Mouse (Mus musculus): Measurements from ENCODE around the gene Myo9b.

Gene Myo9b

DNA sequence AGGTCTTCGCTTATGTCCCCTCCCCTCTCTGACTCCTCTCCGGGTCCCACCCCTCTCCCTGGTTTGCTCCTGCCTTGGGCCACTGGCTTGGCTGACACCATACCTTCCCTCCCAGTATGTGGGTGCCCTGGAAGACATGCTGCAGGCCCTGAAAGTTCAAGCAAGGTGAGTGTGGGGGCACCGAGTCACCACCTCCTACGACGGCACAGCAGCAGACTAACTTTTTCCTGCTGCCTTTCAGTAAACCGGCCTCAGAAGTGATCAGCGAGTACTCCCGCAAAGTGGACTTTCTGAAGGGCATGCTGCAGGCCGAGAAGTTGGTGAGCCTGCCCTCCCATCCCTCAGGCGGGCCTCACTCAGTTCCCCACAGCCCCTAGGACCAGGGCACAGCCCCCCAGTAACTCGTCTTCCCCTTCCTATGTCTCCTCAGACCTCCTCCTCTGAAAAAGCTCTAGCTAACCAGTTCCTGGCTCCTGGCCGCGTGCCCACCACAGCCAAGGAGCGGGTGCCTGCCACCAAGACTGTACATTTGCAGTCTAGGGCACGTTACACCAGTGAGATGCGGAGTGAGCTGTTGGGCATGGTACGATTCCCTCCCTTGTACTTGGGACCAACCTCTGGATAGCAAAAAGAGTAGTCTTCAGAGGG lies 95.1 kb downstream of the Myo9b start:
- DNase-seq (ENCODE audit: extremely low spot score) = no peak

DNA sequence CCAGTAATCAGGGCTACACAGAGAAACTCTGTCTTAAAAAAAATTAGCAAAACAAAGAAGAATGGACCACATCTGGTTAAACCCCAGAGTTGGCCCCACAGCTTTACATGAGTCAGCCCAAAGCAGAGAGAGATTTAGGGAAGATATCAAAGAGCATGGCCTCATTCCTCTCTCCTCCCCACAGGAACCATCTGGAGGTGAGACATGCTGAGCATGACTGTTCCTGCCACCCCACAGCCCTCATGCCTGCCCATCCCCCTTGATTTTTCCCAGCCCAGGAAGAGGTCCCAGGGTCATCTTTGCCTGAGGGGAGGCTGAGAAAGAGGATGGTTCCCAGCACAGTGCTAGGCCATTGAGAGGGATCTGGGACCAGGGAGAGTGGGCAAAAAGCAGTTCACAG lies 95.9 kb downstream of the Myo9b start:
- no peak for DNase-seq (ENCODE audit: extremely low spot score)

DNA sequence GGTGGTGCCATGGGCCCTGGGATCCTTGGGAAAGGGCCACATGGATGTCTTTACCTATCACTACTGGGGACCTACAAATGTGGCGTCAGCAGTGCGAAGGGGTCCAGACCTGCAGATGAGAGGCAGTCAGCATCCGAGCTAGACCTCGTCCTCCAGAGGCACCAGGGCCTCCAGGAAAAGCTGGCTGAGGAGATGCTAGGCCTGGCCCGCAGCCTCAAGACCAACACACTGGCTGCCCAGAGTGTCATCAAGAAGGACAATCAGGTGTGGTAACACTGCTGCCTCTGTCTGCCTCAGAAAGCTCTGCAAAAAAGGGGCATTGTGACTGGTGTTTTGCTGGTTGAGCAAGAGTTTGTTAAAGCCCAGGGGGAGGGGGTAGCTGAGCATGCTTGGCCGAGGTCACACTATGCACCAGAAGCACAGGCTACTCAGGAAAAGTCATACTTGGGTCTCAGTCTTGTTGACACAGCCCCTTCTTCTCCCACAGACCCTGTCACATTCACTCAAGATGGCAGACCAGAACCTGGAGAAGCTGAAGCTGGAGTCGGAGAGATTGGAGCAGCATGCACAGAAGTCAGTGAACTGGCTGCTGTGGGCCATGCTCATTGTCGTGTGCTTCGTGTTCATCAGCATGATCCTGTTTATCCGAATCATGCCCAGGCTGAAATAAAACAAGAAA lies 96.7 kb downstream of the Myo9b start:
- DNase-seq (ENCODE audit: extremely low spot score) = no peak

DNA sequence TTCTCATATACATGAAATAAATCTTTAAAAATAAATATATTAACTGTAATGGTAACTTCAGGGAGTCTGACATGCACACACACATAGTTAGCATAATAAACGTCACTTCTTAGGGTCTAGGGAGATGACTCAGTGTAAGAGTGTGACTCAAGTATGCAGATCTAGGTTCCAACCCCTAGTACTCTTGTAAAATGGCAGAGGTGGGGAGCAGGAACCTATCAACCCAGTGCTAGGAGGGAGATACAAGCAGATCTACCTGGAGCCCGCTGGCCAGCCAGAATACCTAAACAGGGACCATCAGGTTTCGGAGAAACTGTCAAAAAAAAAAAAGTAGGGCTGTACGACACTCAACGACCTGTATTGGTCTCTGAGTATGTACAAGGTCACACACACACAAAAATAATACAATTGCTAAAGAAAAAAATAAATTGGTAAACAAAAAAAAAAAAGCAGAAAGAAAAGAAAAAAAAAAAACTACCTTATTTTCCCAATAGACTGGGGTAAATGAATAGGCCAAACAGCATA lies 98.3 kb downstream of the Myo9b start:
- no peak for DNase-seq (ENCODE audit: extremely low spot score)

DNA sequence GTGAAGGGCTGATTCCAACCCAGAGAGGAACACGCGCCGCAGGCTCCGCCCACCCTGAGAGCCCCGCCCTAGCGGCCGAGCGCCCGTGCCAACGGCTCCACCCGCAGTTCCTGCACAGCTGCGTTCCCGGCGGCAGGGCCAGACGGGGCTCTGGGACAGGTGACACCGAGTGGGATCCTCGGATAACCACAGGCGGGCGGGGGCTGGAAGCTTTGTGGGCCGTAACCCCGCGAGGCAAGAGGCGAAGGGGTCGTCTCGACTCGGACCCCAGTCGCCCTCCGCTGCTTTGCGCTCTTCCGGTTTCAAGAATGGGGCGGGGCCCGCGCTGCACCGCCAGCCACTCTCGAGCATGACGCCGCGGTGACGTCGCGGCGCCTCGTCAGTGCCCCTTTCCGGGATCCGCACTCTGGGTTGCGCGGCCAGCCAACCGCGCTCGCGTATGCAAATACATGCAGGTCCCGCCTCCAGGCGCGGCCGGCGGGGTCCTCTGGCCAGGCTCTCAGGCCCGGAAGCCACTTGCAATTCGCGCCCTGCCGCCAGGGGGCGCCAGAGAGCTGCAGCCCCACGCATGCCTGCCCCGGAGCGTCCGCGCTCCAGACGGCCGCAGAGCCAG lies 98.8 kb downstream of the Myo9b start, which contains the start of gene Ocel1:
Gene Ocel1, plus strand, starts transcription at position 63 of the 613 bp plus-strand sequence.
- peak; percentile 95 for DNase-seq (ENCODE audit: extremely low spot score)

DNA sequence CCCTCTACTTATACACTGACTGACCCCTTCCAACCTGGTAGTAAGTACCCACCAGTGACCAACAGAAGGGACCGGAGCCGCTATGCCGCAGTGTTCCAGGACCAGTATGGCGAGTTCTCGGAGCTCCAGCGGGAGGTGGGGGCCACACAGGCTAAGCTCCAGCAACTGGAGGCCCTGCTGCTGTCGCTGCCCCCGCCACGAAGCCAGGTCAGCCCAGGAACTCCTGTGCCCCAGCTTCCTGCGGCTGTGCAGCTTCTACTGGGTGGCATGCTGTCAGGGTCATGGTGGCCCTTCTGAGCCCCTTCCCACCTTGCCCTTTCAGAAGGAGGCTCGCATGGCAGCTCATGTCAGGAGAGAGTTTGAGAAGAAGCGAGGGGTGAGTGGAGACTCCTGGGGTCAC lies 99.9 kb downstream of the Myo9b start:
- DNase-seq (ENCODE audit: extremely low spot score) = no peak

DNA sequence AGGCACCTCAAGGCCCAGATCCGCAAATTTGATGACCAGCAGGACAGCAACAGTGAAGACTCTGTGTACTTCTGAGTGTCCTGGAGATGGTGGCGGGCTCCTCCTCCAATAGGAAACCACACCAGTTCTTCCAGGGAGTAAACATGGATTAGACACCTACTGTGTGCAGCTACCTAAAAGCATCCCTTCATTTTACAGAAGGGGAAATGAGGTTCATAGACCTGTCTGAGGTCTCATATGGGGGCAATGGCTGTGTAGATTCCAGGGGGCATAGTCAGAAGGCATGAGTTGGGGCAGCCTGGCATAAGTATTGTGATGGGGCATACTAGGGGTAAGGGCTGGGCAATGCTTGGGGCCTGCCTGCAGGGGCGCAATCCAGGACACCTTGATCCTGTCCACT lies 100.5 kb downstream of the Myo9b start:
- DNase-seq (ENCODE audit: extremely low spot score) = no peak

DNA sequence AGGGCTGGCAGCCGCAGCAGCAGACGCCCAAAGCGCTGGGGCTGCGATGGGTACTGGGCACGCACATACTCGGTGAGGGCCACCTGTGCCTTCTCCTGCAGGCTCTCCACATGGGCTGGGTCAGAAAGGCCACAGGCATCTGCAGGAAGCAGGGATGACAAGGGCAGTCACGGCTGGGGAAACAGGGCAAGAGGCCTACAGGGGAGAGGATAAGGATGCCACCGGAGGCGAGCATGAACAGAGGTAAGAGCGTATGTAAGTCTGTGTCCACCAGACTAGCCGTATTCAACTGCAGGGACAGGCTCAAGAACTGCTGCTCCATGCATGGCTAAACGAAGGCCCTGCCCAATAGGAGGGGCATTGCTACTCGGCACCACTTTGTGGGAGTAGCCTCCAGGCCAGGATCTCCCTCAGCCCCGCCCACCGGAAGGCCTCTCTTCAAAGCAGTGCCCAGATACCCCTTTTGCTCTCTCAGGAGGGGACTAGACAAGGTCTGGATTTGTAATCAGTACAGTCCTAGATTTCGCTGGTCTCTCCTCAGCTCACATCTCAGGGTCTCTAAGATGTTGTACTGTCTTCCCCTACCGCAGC lies 102.2 kb downstream of the Myo9b start:
- DNase-seq (ENCODE audit: extremely low spot score) = no peak

DNA sequence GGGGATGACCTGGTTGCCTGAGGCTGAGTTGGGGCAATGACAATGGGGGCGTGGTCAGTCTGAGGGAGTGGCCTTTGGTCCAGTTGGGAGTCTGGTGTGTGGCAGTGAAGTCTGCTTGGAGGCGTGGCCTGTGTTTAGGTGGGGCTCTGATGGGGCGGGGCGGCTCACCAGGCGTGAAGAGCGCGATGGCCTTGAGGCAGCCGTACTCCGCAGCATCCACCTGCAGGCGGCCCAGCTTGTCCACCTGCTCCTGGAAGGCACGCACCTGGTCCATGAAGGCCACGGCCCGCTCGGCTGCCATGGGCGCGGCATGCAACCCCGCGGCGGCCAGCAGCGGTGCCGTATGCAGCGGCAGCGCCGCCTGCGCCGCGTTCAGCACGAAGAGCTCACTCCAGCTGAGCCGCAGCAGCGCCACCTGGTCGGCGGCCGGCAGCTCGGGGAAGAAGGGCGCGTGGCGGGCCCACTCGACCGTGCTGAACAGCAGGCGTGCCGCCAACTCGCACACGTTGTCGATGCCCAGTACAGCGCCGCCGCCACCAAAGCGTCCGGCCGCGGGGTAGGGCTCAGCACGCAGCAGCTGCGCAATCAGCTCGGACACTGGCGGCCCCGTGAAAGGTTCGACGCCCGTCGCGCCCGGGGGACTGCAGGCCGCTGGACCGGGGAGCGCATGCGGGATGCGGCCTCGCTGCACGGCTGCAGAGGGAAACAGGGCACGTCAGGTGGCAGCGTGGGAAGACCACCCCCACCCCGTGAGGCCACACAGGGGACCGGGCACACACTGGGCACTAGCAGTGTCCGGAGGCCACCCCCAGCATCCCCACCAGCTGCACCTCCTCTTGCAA lies 103.3 kb downstream of the Myo9b start:
- DNase-seq (ENCODE audit: extremely low spot score) = peak; percentile 76

DNA sequence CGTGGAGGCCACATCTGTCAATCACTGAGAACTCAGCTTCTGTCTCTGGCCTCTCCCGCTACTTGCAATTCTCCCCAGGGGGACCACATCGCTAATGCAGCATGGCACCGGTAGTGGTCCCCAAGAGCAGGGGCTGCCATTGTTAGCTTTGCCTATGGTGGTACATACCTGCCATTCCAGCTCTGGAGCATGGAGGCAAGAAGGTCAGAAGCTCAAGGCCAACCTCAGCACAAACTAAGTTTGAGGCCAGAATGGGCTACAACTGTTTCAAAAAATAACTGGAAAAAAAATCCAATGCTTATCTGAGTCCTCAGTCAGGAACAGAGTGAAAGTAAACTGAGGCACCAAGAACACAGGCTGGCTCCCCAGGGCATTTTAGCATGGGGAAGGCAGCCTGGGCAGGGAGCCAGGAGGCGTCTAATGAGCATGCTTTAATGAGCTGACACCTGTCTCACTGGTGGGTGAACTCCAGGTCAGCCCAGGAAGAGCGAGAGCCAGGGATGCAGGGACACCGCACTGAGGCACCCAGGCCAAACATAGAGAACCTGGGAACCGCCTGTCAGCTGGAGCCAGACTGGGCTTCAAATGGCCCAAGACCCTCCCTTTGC lies 104.0 kb downstream of the Myo9b start:
- DNase-seq (ENCODE audit: extremely low spot score) = no peak

DNA sequence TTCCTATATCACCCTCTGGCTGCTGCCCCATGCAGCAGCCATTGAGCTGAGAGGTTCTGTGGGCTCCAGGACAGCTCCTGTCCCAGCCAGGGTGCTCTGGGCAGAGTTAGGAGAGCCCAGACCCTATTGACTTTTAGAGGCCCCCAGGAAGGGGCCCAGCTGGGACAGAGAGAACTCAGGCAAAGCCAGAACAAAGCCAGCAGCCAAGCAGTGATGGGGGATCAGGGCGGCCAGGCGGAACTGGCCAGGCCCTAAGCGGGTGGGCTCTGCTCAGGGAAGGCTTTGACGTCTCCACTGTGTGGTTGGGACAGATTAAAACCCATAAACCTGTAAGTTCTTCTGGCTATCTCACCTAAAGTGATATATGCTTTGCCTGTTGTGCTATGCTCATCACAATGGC lies 106.5 kb downstream of the Myo9b start:
- no peak for DNase-seq (ENCODE audit: extremely low spot score)

DNA sequence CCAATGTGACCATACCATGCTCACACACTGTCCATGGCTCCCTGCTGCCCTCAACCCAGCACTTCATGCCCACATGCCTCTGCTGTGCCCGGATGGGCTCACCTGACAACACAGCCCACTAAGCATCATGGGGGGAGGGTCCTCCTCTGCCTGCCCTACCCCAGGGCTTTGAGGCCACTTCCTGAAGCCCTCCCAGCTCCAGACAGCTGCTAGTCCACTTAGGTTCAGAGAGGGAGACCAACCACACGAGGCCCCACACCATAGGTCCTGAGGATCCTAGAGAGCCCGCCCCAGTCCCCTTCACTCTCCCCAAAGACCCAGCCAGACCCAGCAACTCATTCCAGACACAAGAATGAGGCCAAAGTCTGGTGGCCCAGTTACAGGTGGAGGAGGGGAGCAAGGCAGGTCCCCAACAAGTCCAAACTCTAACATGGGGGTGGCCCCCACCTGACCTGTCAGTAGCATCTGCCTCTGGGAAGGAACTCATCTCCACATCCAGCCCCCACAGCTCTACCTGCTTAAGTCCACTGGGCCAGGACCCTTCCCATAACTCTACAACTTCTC lies 107.1 kb downstream of the Myo9b start:
- peak; percentile 28 for DNase-seq (ENCODE audit: extremely low spot score)

DNA sequence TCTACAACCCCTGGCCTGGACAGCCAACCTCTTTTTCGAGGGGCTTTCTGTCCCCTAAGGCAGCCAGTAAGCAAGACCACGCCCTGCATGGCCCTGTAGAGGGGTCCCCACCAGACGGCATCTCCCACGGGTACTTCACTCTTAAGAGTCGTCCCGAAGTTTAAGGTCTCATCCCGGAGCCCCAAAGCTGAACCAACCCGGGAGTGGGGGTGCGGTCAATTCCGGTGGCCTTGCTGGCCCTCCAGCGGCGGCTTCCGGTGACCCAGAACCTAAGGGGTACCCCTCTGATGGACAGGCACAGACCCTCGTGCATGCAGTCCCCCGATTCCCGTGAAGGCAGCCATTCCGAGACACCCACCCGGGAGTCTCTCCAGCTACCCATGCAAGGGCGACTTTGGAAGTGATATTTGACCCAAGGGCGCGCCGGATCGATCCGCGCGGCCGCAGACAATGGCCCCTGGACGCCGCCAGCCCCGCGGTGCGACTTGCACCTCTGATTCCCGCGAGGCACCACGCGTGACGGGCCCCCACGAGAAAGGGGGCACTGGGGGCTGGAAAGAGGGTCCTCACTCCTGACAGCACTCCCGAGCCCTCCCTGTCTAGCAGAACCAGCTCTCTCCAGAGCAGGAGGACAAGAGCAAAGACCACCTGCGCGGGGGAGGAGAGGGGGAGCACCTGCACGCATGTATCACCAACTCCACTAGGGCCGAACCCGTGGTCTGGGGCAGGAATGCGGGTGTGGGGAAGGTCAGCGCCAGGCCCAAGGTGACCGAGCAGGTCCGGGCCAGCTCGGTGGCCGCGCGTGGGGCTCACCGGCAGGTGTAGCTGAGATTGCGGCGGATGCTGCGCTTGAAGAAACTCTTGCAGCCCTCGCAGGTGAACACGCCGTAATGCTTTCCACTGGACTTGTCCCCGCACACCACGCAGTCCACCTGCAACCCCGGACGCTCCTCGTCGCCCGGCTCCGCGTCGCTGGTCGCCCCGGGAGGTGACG lies 108.0 kb downstream of the Myo9b start:
- DNase-seq (ENCODE audit: extremely low spot score) = peak; percentile 49

DNA sequence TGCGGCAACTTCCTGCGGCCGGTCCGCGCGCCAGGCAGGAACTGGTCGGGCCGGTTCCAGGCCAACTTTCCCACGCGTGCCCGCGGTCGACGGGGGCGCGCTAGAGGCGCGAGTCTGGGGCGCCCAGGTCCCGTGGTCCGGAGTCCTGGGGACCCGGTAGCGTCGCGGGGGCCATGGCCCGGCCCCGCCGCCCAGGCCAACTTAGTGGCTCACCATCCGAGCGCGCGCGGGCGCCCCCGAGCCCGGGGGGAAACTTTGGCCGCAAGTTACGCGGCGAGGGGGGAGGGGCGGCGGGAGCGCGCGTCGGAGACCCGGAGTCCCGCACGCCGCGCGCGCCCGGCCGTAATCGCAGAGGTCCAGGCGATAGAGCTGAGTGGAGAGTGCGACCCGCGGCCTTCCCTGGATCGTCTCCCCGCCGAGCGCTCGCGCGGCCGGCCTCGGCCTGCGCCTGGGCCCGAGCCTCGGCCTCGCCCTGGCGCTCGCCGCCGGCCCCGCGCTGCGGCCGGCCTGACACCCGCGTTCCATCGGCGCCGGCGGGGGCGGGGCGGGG lies 109.0 kb downstream of the Myo9b start, which contains the start of gene Nr2f6:
Gene Nr2f6, minus strand, starts transcription at position 540 of the 550 bp plus-strand sequence.
- DNase-seq (ENCODE audit: extremely low spot score) = peak; percentile 79

DNA sequence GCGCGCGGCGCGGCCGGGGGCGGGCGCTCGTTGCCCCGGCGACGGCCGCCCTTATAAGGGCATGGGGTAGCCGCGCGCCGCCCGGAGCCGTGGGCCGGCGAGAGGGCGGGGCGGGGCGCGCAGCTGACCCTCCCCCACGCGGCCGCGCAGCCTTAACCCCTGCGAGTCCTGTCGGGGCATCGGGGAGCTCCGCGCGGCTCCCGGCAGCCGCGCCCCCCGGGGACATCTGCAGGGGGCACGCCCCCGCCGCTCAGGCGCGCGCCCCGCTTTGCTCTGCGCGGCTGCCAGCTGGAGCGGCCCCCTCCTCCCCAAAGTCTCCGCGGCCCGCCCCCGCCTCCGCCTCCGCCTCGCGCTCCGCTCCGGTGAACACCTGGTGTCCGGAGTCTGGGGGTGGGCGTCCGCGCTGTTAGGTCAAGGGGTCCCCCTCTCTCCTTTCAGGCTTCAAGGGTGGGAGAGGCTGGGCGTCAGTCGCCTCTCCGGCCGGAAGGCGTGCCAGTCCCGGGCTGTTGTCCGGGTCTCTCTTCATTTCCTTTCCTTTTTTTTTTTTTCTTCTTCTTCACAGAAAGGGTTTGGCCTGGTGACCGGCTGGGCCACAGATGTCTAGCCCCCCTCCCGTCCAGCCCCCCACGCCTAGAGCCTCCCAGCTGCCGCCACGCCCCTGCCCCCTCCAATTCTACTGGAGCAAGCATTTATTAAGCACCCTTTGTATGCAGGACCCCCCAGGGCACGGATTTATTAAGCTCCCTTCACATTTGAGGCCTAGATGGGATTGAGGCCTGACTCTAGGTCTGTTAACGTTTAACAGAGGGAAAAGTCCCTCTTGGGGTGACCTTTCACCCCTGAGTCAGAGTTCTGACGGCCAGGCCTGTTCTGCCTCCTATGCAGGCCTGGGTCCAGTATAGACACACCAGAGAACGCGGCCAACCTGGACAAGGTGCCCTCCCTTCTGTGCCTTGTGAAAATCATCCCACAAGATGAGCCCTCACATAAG lies 109.8 kb downstream of the Myo9b start:
- peak; percentile 92 for DNase-seq (ENCODE audit: extremely low spot score)

DNA sequence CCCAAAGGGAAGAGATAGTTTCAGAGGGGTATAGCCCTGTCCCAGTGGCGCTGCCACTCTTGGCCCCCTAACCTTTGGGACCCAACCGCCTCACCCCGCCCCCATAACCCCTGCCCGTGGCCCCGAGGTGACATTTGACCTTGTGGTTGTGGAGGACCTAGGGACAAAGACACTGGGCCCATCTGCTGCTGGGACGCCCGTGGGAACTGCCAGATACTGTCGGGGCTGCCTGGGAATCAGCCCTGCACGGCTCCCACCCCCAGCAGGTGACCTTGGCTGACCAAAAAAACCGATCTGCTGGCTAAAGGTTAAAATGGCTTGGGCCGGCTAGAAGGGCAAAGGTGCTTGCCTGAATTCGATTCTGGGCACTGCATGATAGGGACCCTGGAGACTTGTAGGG lies 110.9 kb downstream of the Myo9b start:
- peak; percentile 73 for DNase-seq (ENCODE audit: extremely low spot score)

DNA sequence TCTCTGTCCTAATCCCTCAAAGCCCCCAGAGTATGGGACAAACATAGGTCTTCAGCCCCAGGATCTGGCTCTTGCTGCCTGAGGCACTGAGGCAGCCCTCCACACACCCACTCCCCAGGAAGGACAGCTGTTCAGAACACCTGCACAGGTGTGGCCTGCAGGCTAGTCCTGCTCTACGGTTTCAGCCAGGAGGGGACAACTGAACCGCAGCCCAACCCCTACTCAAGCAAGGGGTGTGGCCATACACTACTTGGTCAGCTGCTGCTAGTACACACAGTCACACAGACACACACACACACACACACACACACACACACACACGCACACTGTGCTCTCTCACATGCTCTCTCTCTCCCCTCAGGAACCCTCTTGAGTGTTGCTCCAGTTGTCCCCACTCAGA lies 111.3 kb downstream of the Myo9b start:
- no peak for DNase-seq (ENCODE audit: extremely low spot score)

All from embryo, embryonic 9.5 days (tissue).